Mouse (Mus musculus): Measurements from ENCODE around the gene Cdk9. TPM values are rescaled to one million over a fixed set of nuclear protein-coding genes. Genes with fewer than 3 reads are reported as not detected.

Gene Cdk9
- polyA plus RNA-seq, 1 experiment: 76.6 TPM

GRCm38 (mm10) chr2:32714987-32715425 is 2.1 kb upstream of the Cdk9 start:
- H3K79me2 ChIP-seq (ENCODE audit: control insufficient read depth, insufficient read depth): peaks cover 23% of the 10 kb centered on the region
- TF ChIP-seq SRF (IDR thresholded peaks at IDR 0.05; ENCODE audit: control insufficient read depth, insufficient read length, low read depth) (no peak), TCF12 (IDR thresholded peaks at IDR 0.05; ENCODE audit: insufficient read depth, poor library complexity, severe bottlenecking) (no peak), MYOG (IDR thresholded peaks at IDR 0.05; ENCODE audit: control insufficient read depth in 1 of 3, insufficient read depth in 1 of 3, insufficient read length in 2 of 3, low read depth in 2 of 3) (peak in 2 of 3 experiments; percentile 53 to 89), USF1 (IDR thresholded peaks at IDR 0.05; ENCODE audit: low read depth) (peak; percentile 88), CEBPB (IDR thresholded peaks at IDR 0.05; ENCODE audit: insufficient read depth, poor library complexity, severe bottlenecking) (peak; percentile 59; the same call in 1 of the 2 replicates), MYOD1 (IDR thresholded peaks at IDR 0.05; ENCODE audit: control insufficient read depth in 1 of 3, insufficient read length in 2 of 3, low read depth in 2 of 3) (peak; percentile 33 to 89 (median 89)), E2F4 (IDR thresholded peaks at IDR 0.05; ENCODE audit: insufficient read depth) (no peak), REST (IDR thresholded peaks at IDR 0.05; ENCODE audit: insufficient read depth, insufficient read length) (no peak), MAX (IDR thresholded peaks at IDR 0.05; ENCODE audit: low read depth) (peak; percentile 78), POLR2A (IDR thresholded peaks at IDR 0.05; ENCODE audit: insufficient read length, low read depth) (no peak), POLR2AphosphoS2 (IDR thresholded peaks at IDR 0.05; ENCODE audit: insufficient read length, low read depth) (no peak), TCF3 (IDR thresholded peaks at IDR 0.05; ENCODE audit: insufficient read length, low read depth) (no peak)
- peak overlapping the region; percentile 65 for H3K4me2 ChIP-seq (ENCODE audit: low read depth)
- peaks cover 8% of the 10 kb centered on the region for H3K36me3 ChIP-seq (ENCODE audit: control insufficient read depth, insufficient read depth)
- H3K4me3 ChIP-seq: no peak overlapping the region
- H3K27me3 ChIP-seq (ENCODE audit: control insufficient read depth, insufficient read depth, insufficient read length): no peaks in the 10 kb centered on the region
- no peak overlapping the region for H3ac ChIP-seq (ENCODE audit: control insufficient read depth, insufficient read length)

- TF ChIP-seq E2F4 (IDR thresholded peaks at IDR 0.05; ENCODE audit: insufficient read depth): no peak
- TF ChIP-seq POLR2AphosphoS2 (IDR thresholded peaks at IDR 0.05; ENCODE audit: insufficient read length, low read depth): no peak
- TF ChIP-seq MAX (IDR thresholded peaks at IDR 0.05; ENCODE audit: low read depth): no peak
- no peak for TF ChIP-seq CEBPB (IDR thresholded peaks at IDR 0.05; ENCODE audit: insufficient read depth, poor library complexity, severe bottlenecking)
- TF ChIP-seq TCF12 (IDR thresholded peaks at IDR 0.05; ENCODE audit: insufficient read depth, poor library complexity, severe bottlenecking): no peak
- peak overlapping the region; percentile 65 for H3K4me3 ChIP-seq
- H3K27me3 ChIP-seq (ENCODE audit: control insufficient read depth, insufficient read depth, insufficient read length): no peaks in the 10 kb centered on the region
- H3K4me2 ChIP-seq (ENCODE audit: low read depth): peak overlapping the region; percentile 65
- no peak overlapping the region for H3ac ChIP-seq (ENCODE audit: control insufficient read depth, insufficient read length)
- peaks cover 14% of the 10 kb centered on the region for H3K36me3 ChIP-seq (ENCODE audit: control insufficient read depth, insufficient read depth)
- peaks cover 29% of the 10 kb centered on the region for H3K79me2 ChIP-seq (ENCODE audit: control insufficient read depth, insufficient read depth)
These were observed 1.5 kb upstream of the Cdk9 start for GRCm38 (mm10) chr2:32714117-32714986.

GRCm38 (mm10) chr2:32712586-32712933 is 316 bp downstream of the Cdk9 start:
- no peak for TF ChIP-seq POLR2A (IDR thresholded peaks at IDR 0.05; ENCODE audit: insufficient read length, low read depth)
- no peak overlapping the region for H3K4me2 ChIP-seq (ENCODE audit: low read depth)

GRCm38 (mm10) chr2:32712108-32712551 is 746 bp downstream of the Cdk9 start:
- H3K27me3 ChIP-seq (ENCODE audit: control insufficient read depth, insufficient read depth, insufficient read length): no peaks in the 10 kb centered on the region
- H3K4me3 ChIP-seq: peak overlapping the region; percentile 65
- peak overlapping the region; percentile 99 for H3K4me2 ChIP-seq (ENCODE audit: low read depth)
- H3K79me2 ChIP-seq (ENCODE audit: control insufficient read depth, insufficient read depth): peaks cover 47% of the 10 kb centered on the region
- H3ac ChIP-seq (ENCODE audit: control insufficient read depth, insufficient read length): peak overlapping the region; percentile 87
- peak; percentile 40 for TF ChIP-seq POLR2A (IDR thresholded peaks at IDR 0.05; ENCODE audit: insufficient read length, low read depth)
- TF ChIP-seq E2F4 (IDR thresholded peaks at IDR 0.05; ENCODE audit: insufficient read depth): no peak
- H3K36me3 ChIP-seq (ENCODE audit: control insufficient read depth, insufficient read depth): peaks cover 34% of the 10 kb centered on the region

More at GRCm38 (mm10) chr2:32712586-32712933, 316 bp downstream of the Cdk9 start:
- H3K36me3 ChIP-seq (ENCODE audit: control insufficient read depth, insufficient read depth): peaks cover 31% of the 10 kb centered on the region
- no peaks in the 10 kb centered on the region for H3K27me3 ChIP-seq (ENCODE audit: control insufficient read depth, insufficient read depth, insufficient read length)
- peaks cover 47% of the 10 kb centered on the region for H3K79me2 ChIP-seq (ENCODE audit: control insufficient read depth, insufficient read depth)
- H3ac ChIP-seq (ENCODE audit: control insufficient read depth, insufficient read length): peak overlapping the region; percentile 87
- peak overlapping the region; percentile 65 for H3K4me3 ChIP-seq

GRCm38 (mm10) chr2:32711301-32712056 is 1.4 kb downstream of the Cdk9 start:
- H3K4me2 ChIP-seq (ENCODE audit: low read depth): peak overlapping the region; percentile 99
- H3K79me2 ChIP-seq (ENCODE audit: control insufficient read depth, insufficient read depth): peaks cover 47% of the 10 kb centered on the region
- TF ChIP-seq REST (IDR thresholded peaks at IDR 0.05; ENCODE audit: insufficient read depth, insufficient read length) (no peak), MYOG (IDR thresholded peaks at IDR 0.05; ENCODE audit: control insufficient read depth in 1 of 3, insufficient read depth in 1 of 3, insufficient read length in 2 of 3, low read depth in 2 of 3) (no peak), POLR2AphosphoS2 (IDR thresholded peaks at IDR 0.05; ENCODE audit: insufficient read length, low read depth) (no peak), MAX (IDR thresholded peaks at IDR 0.05; ENCODE audit: low read depth) (no peak), POLR2A (IDR thresholded peaks at IDR 0.05; ENCODE audit: insufficient read length, low read depth) (no peak), E2F4 (IDR thresholded peaks at IDR 0.05; ENCODE audit: insufficient read depth) (no peak), MYOD1 (IDR thresholded peaks at IDR 0.05; ENCODE audit: control insufficient read depth in 1 of 3, insufficient read length in 2 of 3, low read depth in 2 of 3) (no peak), SRF (IDR thresholded peaks at IDR 0.05; ENCODE audit: control insufficient read depth, insufficient read length, low read depth) (no peak), CEBPB (IDR thresholded peaks at IDR 0.05; ENCODE audit: insufficient read depth, poor library complexity, severe bottlenecking) (no peak)
- H3K27me3 ChIP-seq (ENCODE audit: control insufficient read depth, insufficient read depth, insufficient read length): no peaks in the 10 kb centered on the region
- peak overlapping the region; percentile 87 for H3ac ChIP-seq (ENCODE audit: control insufficient read depth, insufficient read length)
- peaks cover 41% of the 10 kb centered on the region for H3K36me3 ChIP-seq (ENCODE audit: control insufficient read depth, insufficient read depth)
- H3K4me3 ChIP-seq: peak overlapping the region; percentile 65
